ENCODE assay signal across 17 mouse cellular contexts in genomic region chrX:77594670-77595224, GRCm38 (mm10).
"Had no signal": no experiment of that assay in that cellular context is flagged by ENCODE, and none has a peak within 500 bp of the region (broad histone marks: within the 10 kb centered on the region; RNA-seq: fewer than 3 reads in every experiment).

No protein-coding gene starts in this region.

- H3K4me2 ChIP-seq: limb, embryonic 13.5 days; liver, embryonic 15.5 days; lung, embryonic 14.5 days; midbrain, embryonic 12.5 days; neural tube, embryonic 13.5 days had no signal

- H3K4me3 ChIP-seq: layer of hippocampus, adult 2 months; limb, embryonic 13.5 days; liver, embryonic 15.5 days; megakaryocyte, embryonic 14.5 days; midbrain, embryonic 12.5 days; neural tube, embryonic 13.5 days had no signal

- H3K36me3 ChIP-seq: limb, embryonic 13.5 days; liver, embryonic 15.5 days; midbrain, embryonic 12.5 days; neural tube, embryonic 13.5 days had no signal

- H3K9me3 ChIP-seq: limb, embryonic 13.5 days; liver, embryonic 15.5 days; megakaryocyte, embryonic 14.5 days; midbrain, embryonic 12.5 days; neural tube, embryonic 13.5 days had no signal

- H3K27me3 ChIP-seq: limb, embryonic 13.5 days; liver, embryonic 15.5 days; midbrain, embryonic 12.5 days; neural tube, embryonic 13.5 days had no signal

- DNase-seq: kidney, adult 11 months; kidney, postnatal 10 days; kidney, postnatal 4 days; left cerebral cortex, postnatal 4 days; lung, embryonic 14.5 days; lung, postnatal 10 days; lung, postnatal 4 days; retina, postnatal 1 day; right cerebral cortex, postnatal 14 days; thymus, postnatal 36 days had no signal

- ATAC-seq: midbrain, embryonic 16.5 days had no signal

- H3K9ac ChIP-seq: limb, embryonic 13.5 days; liver, embryonic 15.5 days; lung, embryonic 14.5 days; midbrain, embryonic 12.5 days; neural tube, embryonic 13.5 days had no signal

- H3K4me1 ChIP-seq: limb, embryonic 13.5 days; liver, embryonic 15.5 days; midbrain, embryonic 12.5 days; neural tube, embryonic 13.5 days had no signal

- H3K27ac ChIP-seq: layer of hippocampus, adult 2 months; limb, embryonic 13.5 days; liver, embryonic 15.5 days; midbrain, embryonic 12.5 days; neural tube, embryonic 13.5 days had no signal
